Mouse (Mus musculus) kidney, adult 18-20 months (tissue): ENCODE measurements around the gene Srsx.
"Not testable (repeated sequence)": the region's sequence is repeated elsewhere in the genome, so short reads cannot be mapped to it uniquely, and the experiment has no call there.

Experiments used
- DNase-seq: peaks from one replicate; pipeline ENCODE4 v3.0.0; 2021

Srsx gene

GRCm38 (mm10) chrX:123222381-123222780 lies at the start of gene Srsx:
Srsx (minus strand) TSS chrX:123222481.
- DNase-seq: not testable (repeated sequence)

- not testable (repeated sequence) for DNase-seq
Measured at GRCm38 (mm10) chrX:123246807-123247206, 24.5 kb upstream of the Srsx start, which contains the start of gene Gm17577. Gm17577 (minus strand) TSS chrX:123246907.
